Mouse (Mus musculus) embryo, embryonic 9.5 days (tissue): ENCODE data around the gene Gm27021.
A peak's percentile ranks its signal among the peaks of the same experiment; 100 is the strongest.

Experiments
- DNase-seq: peaks from one replicate; pipeline ENCODE4 v3.0.0-alpha.2; 2017; ENCODE audit errors: extremely low spot score

The Gm27021 gene

DNA sequence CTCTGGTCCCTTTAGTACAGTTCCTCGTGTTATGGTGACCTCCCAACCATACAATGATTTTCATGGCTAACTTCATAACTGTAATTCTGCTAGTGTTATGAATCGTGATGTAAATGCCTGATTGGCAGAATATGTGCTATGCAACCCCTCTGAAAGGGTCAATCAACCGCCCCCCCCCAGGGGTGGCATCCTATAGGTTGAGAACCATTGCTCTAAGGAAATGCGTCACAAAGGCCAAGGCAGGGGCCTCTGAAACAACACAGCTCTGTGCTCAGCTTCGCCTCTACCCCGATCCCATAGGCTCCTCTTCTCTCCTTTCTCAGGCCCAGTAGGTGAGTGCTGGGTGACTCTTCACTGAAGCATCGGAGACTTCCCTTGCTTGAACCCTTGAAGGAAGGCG is 17.7 kb upstream of the Gm27021 start:
- DNase-seq: no peak

DNA sequence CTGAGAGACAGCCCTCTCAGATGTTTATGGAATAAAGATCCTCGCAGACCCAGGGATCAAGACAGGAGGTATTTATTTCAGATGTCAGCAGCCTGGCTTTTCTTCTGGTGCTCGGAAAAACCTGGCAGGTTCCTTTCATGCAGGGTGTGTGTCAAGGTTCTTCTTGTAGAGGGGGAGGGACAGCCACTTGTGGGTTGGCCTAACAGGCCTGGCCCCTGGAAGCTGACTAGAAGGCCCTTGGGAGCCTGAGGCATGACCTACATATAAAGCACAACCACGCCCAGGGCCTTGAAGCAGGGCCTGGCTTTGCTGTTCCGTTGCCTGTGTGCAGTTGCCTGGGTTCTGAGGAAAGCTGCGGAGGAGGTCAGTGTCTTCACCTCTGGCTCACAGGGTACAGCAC is 17.2 kb upstream of the Gm27021 start:
- no peak for DNase-seq

DNA sequence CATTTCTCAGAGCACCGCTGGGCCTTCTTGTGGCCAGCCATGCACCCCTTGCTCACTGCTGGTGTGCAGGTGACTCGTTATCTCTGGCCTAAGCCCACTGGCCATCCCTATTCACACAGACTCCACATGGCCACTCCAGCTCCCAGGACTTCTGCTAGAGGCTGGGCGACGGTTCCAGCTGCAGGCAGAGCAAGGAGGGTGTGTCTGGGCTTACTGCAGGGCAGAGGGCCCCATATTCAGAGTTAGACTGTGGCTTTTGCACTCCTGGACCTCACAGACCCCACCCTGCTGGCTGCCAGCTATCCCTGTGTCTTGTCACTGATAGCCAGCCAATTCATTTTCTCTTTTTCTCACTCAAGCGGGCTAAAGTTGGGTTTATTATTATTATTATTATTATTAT is 16.2 kb upstream of the Gm27021 start:
- DNase-seq: no peak

DNA sequence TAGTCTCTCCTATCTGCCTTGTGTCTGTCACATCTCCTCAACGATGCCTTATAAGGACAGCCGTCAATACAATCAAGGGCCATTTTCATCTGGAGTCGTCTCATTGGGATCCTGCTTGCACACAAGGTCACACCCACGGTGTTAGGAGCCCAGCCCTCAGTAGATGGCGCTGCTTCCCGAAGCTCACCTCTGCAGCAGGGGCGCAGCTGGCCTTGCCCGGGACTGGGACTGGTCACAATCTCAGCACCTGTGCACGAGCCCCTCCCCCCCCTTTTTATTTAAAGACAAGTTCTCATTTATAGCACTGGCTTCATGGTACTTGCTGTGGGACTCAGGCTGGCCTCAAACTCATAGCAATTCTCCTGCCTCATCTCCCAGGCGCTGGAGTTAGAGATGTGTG is 15.7 kb upstream of the Gm27021 start:
- peak; percentile 68 for DNase-seq

DNA sequence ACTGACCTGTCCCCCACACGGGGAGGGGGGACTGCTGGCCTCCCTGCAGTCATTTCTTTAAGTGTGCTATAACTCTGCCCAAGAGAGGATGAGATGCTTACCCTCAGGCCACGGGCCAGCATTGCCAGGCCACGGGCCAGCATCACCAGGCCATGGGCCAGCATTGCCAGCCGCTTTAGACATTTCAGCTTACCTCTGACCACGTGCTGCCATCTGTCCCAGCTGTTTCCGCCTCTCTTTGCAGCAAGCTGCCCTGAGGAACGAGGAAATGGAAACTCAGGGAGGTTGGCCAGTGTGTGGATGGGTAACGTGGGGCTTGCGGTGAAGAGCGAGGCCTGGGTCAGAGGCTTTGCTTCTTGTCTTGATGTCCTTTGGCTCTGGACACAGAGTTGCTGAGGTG is 13.2 kb upstream of the Gm27021 start:
- DNase-seq: no peak

DNA sequence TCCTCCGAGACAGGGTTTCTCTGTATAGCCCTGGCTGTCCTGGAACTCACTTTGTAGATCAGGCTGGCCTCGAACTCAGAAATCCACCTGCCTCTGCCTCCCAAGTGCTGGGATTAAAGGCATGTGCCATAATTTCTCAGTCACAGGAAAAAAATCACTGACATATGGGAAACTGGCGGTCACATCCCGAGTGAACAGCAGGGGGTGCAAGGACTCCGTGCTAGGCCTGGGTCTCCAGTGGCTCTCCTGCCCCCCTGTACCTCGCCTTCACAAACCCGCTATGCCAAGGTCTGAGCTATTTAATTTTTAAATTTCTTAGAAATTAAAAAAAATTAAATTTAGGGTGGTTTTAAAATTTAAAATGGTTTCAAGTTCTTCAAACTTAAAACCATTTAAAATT is 12.5 kb upstream of the Gm27021 start:
- peak; percentile 42 for DNase-seq

DNA sequence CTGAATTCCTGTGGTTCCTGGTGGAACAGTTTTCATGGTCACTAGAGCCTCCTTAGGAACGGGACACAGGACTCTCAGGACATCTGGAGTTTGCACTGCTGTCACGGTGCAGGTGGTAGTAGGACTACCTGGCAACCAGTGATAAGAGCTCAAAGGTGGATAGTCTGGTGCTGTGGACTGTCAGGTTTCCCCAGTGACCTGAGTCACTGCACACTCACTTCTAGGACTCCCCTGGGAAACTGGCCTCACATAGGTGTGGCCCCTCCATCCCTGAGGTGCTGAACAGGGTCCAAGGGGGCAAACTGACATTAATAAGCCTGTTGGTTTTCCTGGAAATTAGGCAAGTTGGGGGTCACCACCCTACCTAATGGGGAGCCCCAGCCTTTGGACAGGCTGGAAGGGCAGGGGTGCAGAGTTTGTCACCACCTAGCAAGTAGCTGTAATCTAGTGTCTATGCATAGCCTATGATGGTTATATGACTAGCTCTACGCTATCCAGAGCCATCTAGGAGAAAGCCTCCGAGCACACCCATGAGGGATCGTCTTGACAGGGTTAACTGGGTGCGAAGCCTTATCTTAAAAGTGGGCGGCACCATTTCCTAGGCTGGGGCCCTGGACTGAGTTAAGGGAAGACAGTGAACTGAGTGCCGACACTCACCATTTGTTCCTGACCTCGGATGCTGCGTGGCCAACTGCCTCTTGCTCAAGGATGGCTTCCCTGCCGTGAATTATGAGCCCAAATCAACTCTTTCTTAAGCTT is 11.9 kb upstream of the Gm27021 start:
- DNase-seq: no peak

DNA sequence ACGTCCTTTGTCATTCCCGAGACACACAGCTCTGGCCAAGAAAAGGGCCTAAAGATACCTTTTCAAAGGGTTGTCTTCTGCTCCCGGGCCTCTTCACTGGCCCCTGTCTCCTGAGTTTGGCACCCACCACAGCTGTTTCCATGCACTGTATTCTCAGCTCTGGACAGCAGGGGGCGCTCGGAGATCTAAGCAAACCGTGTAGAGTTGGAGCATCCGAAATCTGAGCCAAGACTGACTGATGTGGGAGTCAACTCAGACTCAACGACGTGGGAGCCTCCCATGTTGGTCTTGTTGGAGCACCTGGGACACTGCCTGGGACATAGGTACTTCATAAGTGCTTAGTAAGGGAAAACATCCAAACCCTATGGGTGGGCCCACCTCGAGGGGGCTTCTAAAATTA is 10.6 kb upstream of the Gm27021 start:
- DNase-seq: peak; percentile 82

DNA sequence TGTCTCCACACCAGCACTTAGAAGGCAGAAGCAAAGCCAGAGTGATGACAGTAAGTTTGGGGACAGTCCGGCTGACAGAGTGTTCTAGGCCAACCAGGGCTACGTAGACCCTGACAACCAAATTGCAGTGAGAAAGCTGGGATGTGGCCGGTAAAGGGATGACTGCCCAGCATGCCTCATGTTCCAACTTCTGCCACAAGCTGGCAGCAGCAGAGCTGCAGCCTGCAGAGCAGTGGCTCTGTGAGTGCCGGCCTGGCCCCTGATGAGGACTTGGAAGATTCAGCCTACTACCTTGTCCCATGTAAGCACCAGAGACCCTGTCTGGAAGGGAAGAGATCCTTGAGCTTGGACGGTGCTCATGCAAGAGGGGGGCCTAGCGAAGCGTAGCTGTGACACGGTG is 7.8 kb upstream of the Gm27021 start:
- DNase-seq: no peak

DNA sequence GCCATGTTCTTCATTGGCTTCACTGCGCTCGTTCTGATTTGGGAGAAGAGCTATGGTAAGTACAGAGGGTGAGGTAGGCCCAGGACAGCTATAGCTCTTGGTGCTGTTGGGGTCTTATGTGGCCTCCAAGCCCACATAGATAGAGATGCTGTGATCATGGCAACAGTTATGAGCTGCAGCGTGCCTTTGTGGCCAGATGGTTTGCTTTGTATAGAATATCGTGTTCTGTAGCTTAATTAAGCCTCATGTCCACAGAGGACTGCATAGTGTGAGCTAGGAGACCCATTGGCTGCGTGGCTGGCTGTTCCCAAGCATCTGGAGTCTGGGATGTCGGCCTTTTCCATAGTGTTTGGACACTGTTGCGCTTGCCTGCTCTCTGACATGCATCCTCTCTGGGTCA is 5.4 kb upstream of the Gm27021 start:
- DNase-seq: no peak

DNA sequence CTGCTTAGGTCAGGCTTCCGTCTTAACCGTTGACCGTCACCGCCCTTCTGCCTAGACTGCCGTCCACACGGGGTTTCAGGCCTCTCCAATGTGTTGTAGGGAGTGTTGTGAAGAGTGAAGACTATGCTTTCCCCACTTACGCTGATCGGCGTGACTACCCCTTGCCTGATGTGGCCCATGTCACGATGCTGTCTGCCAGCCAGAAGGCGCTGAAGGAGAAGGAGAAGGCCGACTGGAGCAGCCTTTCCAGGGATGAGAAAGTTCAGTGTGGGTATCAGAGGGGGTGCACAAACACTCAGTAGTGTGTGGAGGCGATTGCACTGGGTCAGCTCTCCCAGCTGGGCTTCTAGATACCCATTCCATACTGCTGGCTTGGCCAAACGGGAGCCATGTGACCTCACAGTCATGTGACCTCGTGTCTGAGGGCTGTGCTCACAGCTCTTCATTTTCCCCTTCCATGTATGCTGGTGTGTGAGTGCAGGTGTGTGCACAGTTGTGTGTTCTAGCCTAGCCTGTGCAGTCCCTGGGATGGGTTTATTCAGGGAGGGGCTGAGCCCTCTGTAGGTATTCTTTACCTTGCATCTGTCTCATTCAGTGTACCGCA is 4.8 kb upstream of the Gm27021 start:
- DNase-seq: no peak

DNA sequence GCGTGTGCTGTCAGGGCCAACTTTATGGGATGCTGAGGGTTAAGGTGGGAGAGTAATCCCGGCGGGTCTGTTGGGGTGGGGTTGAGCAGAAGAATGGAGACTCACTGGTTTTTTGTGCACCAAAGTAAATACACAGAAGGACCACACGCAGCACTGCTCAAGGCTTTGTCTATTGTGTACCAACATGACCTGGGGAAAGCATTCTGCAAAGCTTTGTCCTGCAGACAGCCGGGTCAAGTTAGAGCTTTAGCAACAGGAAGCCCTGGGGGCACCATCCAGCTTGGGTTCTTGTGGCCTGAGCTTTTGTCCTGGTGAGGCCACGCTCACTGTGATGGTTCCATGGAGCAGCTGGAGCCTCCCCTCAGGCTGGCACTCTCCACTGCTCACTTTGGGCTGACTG is 3.9 kb upstream of the Gm27021 start:
- DNase-seq: no peak

DNA sequence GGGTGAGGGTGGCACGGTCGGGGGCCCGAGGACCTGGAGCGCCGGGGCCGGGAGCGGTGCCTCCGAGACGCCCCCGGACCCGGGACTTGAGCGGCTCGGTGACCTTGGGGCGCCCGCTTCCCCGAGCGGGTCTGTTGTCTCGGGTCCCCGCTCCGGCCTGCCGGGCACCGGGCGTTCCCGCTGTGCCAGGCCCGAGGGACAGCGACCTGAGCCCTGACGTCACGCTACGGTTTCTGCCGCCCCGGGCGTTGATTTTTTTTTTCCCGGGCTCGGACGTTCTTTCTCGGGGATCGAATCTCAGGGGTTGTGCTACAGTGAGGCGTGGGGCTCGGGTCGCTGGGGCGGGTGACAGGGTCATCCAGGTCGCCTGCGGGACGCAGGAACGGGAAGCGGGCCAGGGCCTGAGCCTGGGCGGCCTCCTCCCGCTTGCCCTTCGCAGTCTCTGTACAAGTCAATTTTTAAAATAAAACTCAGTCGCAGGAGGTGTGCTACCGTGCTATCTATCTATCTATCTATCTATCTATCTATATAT is 561 bp upstream of the Gm27021 start, which contains the start of gene Emc8:
Gene Emc8, minus strand, starts transcription at position 200 of the 532 bp plus-strand sequence.
- DNase-seq: no peak

DNA sequence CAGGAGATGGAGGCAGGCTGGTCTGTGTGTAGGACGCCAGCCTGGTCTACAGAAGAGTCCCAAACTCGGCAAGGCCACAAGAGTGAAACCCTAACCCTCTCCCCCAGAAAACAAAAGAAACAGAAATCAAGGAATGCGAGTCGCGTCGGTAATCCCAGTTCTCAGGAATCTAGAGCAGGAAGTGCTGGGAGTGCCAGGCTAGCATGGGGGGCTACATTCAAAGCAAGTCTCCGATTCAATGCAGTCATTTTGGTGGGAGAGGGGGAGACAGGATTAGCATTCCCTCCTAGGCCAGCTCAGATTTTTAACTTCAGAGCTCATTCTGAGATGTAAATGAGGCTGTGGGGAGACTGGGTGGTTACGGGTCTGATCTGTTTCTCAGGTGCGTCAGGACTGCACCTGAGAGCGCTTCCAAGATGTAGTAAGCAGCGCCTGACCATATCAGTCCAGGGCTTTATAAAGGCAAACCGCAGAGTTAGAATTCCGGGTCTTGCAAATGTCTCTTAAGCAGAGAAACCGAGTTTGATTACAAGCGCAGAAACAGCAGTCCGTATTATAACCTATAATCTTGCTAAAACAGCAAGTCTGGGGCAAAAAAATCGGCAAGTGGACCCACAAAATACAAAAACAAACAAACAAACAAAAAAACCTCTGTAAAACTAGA is 940 bp downstream of the Gm27021 start:
- DNase-seq: peak; percentile 32

DNA sequence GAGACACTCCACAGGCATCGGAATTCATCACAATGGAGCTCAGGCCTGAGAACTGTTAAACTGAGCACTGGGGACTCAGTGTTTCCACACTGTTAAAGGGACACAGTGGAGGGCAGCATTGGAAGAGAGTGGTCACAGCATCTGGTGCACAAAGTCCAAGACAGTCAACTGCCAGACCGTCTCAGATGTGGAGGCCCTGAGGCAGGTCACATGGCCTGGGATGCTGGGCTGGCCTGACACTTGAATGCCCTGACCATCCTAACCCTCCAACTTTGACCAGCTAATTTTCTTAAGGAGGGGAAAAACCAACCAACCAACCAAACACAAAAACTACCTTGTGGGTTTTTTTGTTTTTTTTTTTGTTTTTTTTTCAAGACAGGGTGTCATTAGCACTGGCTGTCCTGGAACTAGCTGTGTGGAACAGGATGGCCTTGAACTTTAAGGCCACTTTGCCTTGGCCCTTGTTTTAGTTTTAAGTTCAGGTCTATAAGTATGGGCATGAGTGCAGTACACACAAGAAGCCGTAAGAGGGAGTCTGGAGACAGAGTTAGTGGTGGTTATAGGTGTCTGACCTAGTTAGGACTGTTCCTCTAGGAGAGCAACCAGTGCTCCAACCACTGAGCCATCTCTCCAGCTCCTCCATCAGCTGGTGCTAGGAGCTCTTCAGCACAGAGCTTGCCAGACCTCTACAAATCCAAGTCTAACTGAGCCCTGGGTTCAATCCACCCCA is 2.0 kb downstream of the Gm27021 start:
- DNase-seq: no peak

DNA sequence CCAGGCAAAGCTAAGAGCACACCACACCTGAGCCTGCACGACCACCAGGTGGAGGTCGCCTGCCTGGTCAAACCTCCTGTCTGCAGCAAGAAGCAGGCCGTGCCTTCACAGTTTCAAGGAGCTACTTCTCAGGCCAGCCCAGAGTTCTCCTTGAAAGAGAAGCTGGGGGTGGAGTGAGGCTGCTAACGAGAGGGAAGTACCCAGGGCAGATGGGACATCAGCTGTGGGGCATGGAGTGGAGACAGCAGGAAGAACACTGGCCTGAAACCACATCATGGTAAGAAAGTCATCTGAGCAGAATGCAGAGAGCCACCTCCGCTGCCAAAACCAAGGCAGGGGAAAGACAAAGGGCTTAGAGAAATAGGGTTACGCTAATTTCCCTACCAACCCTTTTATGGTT is 3.3 kb downstream of the Gm27021 start:
- DNase-seq: no peak

DNA sequence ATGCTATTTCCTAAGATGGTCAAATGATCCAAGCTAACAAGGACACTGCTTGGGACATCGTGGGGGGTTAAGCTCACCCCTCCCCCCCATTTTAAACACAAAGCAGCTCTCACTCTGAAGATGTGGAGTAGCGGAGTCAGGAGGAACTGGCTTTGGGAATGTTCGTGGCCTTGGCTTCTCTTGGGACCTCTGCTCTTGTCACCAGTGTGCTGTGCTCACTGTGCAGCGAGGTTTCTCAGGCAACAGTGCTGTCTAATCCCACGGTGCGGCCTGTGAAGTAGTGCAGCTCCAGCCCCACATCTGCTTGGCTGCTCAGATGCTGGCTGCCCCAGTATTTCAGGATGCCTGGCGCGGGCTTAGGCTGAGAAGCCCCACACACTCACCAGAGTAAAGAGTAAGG is 10.5 kb downstream of the Gm27021 start:
- DNase-seq: no peak

DNA sequence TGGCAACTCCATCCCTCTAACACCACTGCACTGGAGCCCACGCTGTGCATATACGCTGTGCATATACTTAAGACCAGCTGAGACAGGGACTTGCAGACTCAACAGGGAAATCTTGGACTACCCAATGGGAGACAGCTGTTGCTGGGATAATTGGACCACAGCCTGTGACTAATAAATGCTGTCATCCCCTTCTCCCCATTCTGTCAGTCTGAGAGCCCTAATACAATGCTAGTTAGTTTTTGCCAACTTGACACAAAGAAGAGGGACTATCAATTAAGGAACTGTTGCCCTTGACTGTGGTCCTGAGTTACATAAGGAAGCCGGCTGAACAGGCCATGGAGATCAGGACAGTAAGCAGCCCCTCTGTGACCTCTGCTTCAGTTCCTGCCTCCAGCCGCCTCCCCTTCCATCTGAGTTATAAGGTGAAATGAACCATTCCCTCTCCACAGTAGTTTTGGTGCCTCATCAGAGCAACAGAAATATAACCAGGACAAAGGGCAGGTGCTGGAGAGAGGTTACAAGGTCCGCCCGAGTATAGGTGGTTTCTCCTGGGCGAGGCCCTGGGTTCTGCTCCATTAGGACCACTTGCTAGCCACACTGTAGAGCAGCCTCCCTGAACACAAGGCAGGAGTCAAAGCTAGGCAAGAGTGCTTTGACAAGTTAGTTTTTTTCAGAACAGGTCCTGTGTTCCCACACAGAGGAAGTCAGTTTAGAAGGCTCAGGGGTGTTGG is 11.4 kb downstream of the Gm27021 start:
- DNase-seq: no peak

DNA sequence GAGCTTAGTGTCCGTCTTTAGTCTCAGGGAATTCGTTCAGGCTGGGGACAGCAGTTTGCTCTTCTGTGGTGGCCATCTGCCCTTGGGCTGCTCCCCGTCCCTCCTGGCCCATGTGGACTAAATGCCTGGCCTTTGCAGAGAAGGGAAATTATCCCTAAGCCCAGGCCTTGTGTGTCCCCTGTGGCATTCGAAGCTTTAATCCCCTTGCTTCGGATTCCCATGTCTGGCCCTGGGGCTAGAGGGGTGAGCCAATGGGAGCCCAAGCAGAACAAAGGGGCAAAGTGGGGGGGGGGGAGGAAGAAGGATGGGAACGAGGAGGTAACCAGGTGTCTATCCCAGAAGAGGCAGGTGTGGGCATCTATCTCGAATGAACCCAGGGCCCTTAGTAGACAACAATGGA is 20.3 kb downstream of the Gm27021 start, which contains the start of gene 1190005I06Rik:
Gene 1190005I06Rik, minus strand, starts transcription at position 101 of the 400 bp plus-strand sequence.
- no peak for DNase-seq

DNA sequence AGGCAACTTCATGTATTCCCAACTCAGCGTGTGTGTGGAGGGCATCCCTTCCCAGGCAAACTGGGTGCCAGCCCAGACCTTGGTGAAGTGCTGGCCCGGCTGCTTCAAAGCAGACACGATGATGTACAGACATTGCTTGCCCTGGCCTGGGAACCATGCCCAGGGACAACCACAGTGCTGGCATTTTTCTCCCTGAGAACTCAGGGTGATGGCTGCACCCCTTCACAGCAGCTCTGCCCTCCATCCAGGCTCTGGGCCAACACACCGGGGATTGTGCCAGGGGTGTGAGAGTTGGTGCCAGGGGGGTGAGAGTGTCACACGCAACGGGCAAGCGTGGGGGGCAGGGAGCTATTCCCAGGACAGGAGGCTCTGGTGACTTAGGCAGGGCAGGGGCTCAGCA is 23.2 kb downstream of the Gm27021 start:
- no peak for DNase-seq

DNA sequence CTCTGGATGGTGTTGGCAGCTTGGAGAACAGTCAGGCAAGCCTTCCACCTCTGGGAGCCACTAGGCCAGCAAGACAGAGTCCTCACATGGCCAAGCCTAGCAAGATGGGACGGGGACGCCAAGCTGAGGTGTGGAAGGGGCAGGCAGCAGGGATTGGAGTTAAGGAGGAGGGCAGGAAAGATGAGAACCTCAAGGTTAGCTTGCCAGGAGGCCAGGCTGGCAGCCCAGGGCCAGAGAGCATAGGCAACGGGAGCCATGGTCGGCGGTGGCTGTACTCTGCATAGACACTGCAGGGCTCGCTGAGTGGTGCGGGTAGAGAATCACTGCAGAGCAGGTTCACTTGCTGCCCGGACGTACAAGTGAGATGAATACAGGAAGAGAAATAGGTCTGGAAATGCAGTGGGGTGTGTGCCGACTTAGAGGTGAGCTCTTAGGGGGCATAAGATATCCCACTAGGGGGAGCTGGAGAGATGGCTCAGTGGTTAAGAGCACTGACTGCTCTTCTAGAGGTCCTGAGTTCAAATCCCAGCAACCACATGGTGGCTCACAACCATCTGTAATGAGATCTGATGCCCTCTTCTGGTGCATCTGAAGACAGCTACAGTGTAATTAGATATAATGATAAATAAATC is 25.7 kb downstream of the Gm27021 start:
- no peak for DNase-seq
